Mouse (Mus musculus) CH12.LX (cell line): ENCODE data around the gene Nol4l.

ENCODE experiments used
- CTCF ChIP-seq, 2 experiments: IDR thresholded peaks in 1 of 2; conservative IDR thresholded peaks in 1 of 2; 2 replicates each; pipeline ENCODE4 v1.5.1; 2011 to 2012; ENCODE audit warnings: low read depth in 2 of 2, low read length in 2 of 2, improper control_type of control experiment in 1 of 2, inconsistent platforms in 1 of 2, mild to moderate bottlenecking in 1 of 2, moderate library complexity in 1 of 2
- MAFK ChIP-seq: IDR thresholded peaks from 2 replicates; pipeline ENCODE4 v1.6.1; 2011; ENCODE audit warnings: low read length, improper control_type of control experiment; ENCODE audit not compliant: insufficient replicate concordance
- MEF2A ChIP-seq: IDR thresholded peaks from 2 replicates; pipeline ENCODE4 v1.6.1; 2014; ENCODE audit warnings: low read depth, mild to moderate bottlenecking, inconsistent platforms, low read length, improper control_type of control experiment, borderline replicate concordance
- NRF1 ChIP-seq: IDR thresholded peaks from 2 replicates; pipeline ENCODE4 v1.6.1; 2014; ENCODE audit warnings: low read depth, mild to moderate bottlenecking, inconsistent platforms, low read length, improper control_type of control experiment, moderate library complexity
- POLR2AphosphoS2 ChIP-seq: IDR thresholded peaks from 2 replicates; pipeline ENCODE4 v1.6.1; 2011; ENCODE audit warnings: low read depth, low read length, improper control_type of control experiment

GRCm38 (mm10) chr2:153523143-153523542 lies 6.6 kb downstream of the Nol4l start:
- no peak for TF ChIP-seq NRF1
- no peak for TF ChIP-seq POLR2AphosphoS2
- TF ChIP-seq CTCF (conservative IDR thresholded peaks at IDR 0.05 in 1 of 2, IDR thresholded peaks at IDR 0.05 in 1 of 2; ENCODE audit: low read depth in 2 of 2, low read length in 2 of 2): no peak
- TF ChIP-seq MEF2A: no peak
- no peak for TF ChIP-seq MAFK
